Mouse (Mus musculus) CH12.LX (cell line): ENCODE data around the gene Nfic.

ENCODE experiments used
- BHLHE40 ChIP-seq: IDR thresholded peaks from 2 replicates; pipeline ENCODE4 v1.6.1; 2011; ENCODE audit warnings: mild to moderate bottlenecking, low read depth, low read length, improper control_type of control experiment
- CTCF ChIP-seq, 2 experiments: IDR thresholded peaks in 1 of 2; conservative IDR thresholded peaks in 1 of 2; 2 replicates each; pipeline ENCODE4 v1.5.1; 2011 to 2012; ENCODE audit warnings: low read depth in 2 of 2, low read length in 2 of 2, improper control_type of control experiment in 1 of 2, inconsistent platforms in 1 of 2, mild to moderate bottlenecking in 1 of 2, moderate library complexity in 1 of 2
- EP300 ChIP-seq: IDR thresholded peaks from 2 replicates; pipeline ENCODE4 v1.6.1; 2011; ENCODE audit warnings: low read length, improper control_type of control experiment
- ETS1 ChIP-seq: conservative IDR thresholded peaks from 2 replicates; pipeline ENCODE4 v1.6.1; 2012; ENCODE audit warnings: low read depth, mild to moderate bottlenecking, inconsistent platforms, low read length, improper control_type of control experiment, moderate library complexity
- JUND ChIP-seq: conservative IDR thresholded peaks from 2 replicates; pipeline ENCODE4 v1.6.1; 2011; ENCODE audit warnings: low read depth, low read length, improper control_type of control experiment
- KAT2A ChIP-seq: IDR thresholded peaks from 2 replicates; pipeline ENCODE4 v1.6.1; 2012; ENCODE audit warnings: low read length, improper control_type of control experiment, inconsistent platforms; ENCODE audit not compliant: insufficient replicate concordance
- MAZ ChIP-seq: IDR thresholded peaks from 2 replicates; pipeline ENCODE4 v1.6.1; 2012; ENCODE audit warnings: low read depth, mild to moderate bottlenecking, inconsistent platforms, low read length, improper control_type of control experiment, moderate library complexity
- MYC ChIP-seq: IDR thresholded peaks from 2 replicates; pipeline ENCODE4 v1.6.1; 2011; ENCODE audit warnings: low read depth, mild to moderate bottlenecking, improper control_type of control experiment, low read length
- POLR2A ChIP-seq: IDR thresholded peaks from 2 replicates; pipeline ENCODE4 v1.6.1; 2011; ENCODE audit warnings: low read depth, mild to moderate bottlenecking, improper control_type of control experiment, low read length
- SIN3A ChIP-seq: IDR thresholded peaks from 2 replicates; pipeline ENCODE4 v1.6.1; 2012; ENCODE audit warnings: low read length, improper control_type of control experiment, inconsistent platforms
- TCF12 ChIP-seq: IDR thresholded peaks from 2 replicates; pipeline ENCODE4 v1.6.1; 2014; ENCODE audit warnings: low read depth, mild to moderate bottlenecking, inconsistent platforms, low read length, improper control_type of control experiment
- UBTF ChIP-seq: IDR thresholded peaks from 2 replicates; pipeline ENCODE4 v1.6.1; 2012; ENCODE audit warnings: low read depth, mild to moderate bottlenecking, inconsistent platforms, low read length, improper control_type of control experiment, moderate library complexity

GRCm38 (mm10) chr10:81358209-81358608 is 97.2 kb downstream of the Nfic start:
- TF ChIP-seq CTCF (conservative IDR thresholded peaks at IDR 0.05 in 1 of 2, IDR thresholded peaks at IDR 0.05 in 1 of 2; ENCODE audit: low read depth in 2 of 2, low read length in 2 of 2): no peak
- no peak for TF ChIP-seq EP300
- TF ChIP-seq KAT2A: no peak
- no peak for TF ChIP-seq POLR2A
- no peak for TF ChIP-seq TCF12
- TF ChIP-seq MYC: no peak
- TF ChIP-seq SIN3A: no peak
- TF ChIP-seq MAZ: no peak
- TF ChIP-seq BHLHE40: no peak
- no peak for TF ChIP-seq UBTF
- TF ChIP-seq JUND: no peak
- TF ChIP-seq ETS1: no peak
